Mouse (Mus musculus): ENCODE measurements at regions not wholly inside any gene's neighbourhood (a gene's known extent, or its start where the extent isn't known, plus 50 kb on each side); places are given as distances from the start of the nearest gene placed in this dataset.

- DNase-seq, result no peak
Measured at GRCm38 (mm10) chr1:88907766-88908463, 162.3 kb upstream of the Sh3bp4 start.

DNA sequence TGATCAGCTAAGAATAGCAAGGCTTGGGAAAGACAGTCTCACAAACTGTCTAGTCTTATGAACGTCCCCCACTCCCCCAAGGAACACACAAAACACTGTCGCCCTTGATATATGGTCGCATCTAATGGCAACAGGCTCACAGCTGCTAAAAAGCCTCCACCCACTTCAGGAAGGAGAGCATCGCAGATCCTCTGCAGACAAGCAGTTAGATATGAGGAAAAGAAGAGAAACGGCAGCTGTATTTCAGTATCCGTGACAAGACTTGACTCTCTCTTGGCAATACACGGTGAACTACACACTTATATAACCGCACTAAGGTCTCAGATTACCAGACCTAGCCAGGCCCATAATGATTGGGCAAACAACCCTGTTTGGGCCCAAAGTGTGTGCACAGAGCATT, 161.5 kb upstream of the Sh3bp4 start:
- DNase-seq, result no peak

DNA sequence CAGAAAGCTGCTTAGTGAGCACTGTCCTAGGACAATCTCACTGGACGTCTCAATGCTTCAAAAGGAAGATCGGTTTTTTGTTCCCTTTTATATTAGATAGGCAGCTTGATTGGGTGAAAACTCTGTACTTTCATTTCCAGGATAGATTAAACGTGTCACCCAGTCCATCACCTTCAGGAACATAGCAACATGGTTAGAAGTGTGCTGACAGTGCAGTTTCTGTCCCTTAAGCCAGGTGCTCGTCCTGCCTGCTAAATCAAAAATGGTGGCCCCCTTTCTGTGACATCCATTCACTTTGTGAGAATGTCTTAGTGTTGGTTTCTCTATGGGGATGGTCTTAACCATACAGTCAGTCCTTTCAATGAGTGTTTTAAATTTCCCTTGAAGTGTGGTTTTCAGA, 160.9 kb upstream of the Sh3bp4 start:
- DNase-seq, result no peak

DNA sequence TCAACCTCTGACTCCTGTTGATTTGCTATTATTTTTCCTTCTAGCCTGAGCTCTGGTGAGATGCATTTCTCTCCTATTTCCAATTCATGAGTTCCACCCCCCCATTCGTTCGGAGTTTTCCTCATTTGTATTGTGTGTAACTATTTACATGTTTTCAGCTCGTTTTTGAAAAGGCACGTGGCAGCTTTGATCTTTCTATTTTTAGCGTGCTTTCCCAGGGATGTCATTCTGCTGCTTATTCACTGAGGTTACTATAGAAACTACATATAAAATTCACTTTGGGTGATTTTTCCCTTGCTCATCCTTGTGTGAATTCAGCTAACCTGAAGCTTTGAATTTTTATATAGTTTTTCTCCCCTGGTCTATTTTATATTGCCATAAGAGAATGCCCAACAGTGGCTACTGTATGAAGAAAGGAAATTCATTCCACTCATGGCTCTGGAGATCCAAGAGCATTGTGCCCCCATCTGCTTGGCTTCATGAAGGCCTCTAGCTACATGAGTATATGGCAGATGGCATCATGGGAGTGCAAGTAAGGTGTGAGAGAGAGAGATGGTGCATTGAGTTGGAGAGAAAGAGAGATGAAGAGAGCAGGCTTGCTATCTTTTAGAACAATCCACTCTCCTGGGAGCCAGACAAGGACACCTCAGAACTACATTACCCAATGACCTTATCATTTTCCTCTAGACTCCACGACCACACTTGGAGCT, 160.2 kb upstream of the Sh3bp4 start:
- no peak for DNase-seq

GRCm38 (mm10) chr1:88911724-88912123, 158.5 kb upstream of the Sh3bp4 start:
- DNase-seq, result no peak

- DNase-seq, result no peak
Measured at GRCm38 (mm10) chr1:88916531-88917050, 153.6 kb upstream of the Sh3bp4 start.

- DNase-seq, result no peak
Measured at GRCm38 (mm10) chr1:88921401-88921800, 148.8 kb upstream of the Sh3bp4 start.

DNA sequence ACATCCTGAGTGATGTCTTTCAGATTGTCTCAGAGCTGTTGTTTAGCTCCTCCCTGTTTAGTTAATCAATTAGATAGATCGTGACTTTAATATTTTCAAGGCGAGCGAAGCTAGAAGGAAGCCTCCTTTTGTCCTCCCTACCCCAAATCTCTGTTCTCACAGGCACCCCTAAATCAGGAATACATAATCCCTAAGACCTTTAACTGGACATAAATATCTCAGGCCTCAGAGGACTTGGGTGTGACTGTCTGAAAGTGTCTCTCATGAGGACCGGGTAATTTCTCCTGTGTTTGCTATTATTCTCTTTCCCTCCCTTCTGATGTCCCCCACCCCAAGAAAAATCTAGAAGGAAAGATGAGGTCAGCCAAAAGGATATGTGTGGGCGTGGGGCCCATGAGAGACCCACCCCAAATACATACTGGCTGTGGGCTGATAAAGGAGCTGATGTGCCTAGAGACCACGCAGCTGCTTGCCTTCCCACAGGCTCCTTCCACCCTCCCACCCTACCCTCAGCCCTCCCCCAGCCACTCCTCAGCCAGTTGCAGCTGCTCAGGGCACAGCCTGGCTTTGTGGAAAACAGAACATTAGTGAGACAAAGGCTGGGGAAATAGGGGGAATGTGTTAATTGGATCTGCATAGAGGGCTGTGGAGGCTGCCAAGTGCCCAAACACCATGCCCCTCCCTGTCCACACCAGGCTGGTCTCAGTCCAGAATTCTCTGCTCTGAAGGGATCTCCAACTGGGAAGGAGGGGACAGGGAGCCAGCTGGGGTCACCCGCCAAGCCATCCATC, 146.2 kb upstream of the Sh3bp4 start:
- no peak for DNase-seq

DNA sequence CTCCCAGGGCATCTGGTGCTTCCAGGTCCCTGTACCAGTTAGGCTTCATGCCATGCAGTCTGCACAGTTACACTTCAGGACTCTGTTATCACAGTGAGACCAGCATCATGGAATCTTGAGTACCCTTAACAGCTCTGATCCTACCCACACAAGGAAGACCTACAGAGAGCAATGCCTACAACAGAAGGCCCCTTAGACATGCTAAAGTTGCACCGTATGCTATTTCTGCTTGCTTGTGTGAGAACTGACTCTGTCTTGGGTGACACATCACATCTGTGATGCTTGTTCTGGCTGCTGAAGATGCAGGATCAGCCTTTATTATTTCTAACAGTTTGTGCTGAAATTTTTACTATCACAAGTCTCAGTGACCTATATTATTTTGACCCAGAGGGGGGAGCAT, 135.0 kb upstream of the Sh3bp4 start:
- no peak for DNase-seq

DNA sequence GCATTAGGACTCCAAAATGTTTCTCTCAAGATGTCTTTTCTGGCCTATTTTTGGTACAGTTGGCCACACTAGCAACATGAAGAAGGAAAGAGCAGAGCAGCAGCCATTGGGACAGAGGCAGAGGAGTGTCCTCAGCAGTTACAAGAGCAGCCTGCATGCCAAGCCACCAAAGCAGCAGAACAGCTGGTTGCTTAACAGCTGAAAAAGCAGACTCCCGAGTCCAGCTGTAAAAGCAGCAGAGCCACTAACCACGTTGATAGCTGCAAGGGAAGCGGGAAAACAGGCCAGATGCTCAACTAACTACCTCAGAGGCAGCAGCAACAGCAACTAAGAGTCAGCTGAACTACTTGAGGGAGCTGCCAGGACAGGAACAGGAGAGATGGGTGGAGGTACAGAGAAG, 134.4 kb upstream of the Sh3bp4 start:
- no peak for DNase-seq

DNA sequence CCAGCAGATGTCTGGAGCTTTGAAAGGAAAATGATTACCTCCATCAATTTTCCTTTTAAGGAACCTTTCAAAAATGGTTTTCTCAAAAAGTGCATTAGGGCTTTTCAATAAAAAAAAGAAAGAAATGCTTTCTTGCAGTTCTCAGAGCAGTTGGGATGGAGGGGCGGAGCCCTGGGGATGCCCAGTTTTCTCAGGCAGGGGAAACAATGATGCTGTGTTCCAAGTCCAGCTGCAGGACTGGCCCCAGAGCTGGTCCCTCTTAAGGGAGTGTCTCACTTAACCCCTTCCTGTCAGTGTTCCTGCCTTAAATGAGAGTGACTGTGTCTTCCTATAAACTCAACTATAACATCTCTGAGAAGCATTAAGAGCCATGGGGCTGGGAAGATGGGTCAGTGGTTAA, 132.9 kb upstream of the Sh3bp4 start:
- DNase-seq, result no peak

- DNase-seq, result peak; percentile 54
Measured at GRCm38 (mm10) chr1:88938458-88938857, 131.8 kb upstream of the Sh3bp4 start.

GRCm38 (mm10) chr1:88943039-88943438, 127.2 kb upstream of the Sh3bp4 start:
- DNase-seq, result no peak

- DNase-seq, result no peak
Measured at GRCm38 (mm10) chr1:88945868-88946267, 124.3 kb upstream of the Sh3bp4 start.

DNA sequence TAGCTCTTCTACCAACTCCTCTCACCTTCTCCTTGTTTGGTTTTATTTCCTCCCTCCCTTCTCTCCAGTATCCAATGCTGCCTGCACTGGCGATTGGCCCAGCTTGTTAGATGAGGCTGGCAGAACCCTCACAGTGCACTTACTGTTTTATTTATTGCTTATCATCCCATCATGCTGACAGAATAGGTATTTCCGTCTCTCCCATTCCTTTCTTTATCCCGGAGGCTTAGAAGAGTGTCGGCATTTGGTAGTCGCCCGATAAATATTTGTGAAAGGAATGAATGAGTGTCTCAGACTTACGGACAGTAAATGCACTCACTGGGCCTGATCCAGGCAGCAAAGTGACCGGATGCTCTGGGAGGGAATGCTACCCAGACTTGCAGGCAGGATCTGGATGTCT, 123.8 kb upstream of the Sh3bp4 start:
- no peak for DNase-seq

DNA sequence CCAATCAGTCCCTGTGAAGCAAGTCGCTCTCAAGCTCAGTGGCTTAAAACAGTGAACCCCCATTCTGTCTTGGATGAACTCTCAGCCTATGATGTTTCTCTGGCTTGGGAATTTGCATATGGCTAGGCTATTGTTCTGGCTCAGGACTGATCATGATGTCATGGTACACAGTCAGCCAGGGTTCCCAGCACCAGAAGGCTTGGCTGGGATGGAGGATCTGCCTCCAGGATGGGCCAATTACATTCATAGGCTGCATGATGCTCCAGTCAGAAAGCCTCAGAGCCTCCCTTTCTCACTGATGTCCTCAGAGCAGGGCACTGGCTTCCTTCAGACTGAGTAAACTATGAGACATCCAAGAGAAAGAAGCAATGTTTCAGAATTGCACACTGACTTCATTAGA, 120.3 kb upstream of the Sh3bp4 start:
- DNase-seq, result no peak

DNA sequence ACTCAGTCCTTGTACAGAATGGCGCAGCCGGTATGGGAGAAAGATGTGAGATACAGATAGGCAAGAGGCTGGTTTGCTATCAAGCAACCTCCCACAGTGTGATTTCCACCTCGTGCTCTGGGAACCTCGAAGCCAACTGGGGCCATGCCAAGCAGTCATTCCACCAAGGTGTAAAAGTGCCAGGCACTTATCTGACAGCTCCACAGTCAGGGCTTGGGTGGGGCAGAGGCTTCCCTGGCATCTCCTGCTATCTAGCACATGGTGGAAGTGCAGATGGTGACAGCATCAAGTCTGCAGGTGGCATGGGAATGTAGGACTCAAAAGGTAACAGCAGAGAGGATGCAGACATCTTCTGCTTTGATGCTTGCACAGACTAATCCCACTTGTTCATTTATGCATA, 116.7 kb upstream of the Sh3bp4 start:
- no peak for DNase-seq

GRCm38 (mm10) chr1:88954784-88955183, 115.4 kb upstream of the Sh3bp4 start:
- no peak for DNase-seq

DNA sequence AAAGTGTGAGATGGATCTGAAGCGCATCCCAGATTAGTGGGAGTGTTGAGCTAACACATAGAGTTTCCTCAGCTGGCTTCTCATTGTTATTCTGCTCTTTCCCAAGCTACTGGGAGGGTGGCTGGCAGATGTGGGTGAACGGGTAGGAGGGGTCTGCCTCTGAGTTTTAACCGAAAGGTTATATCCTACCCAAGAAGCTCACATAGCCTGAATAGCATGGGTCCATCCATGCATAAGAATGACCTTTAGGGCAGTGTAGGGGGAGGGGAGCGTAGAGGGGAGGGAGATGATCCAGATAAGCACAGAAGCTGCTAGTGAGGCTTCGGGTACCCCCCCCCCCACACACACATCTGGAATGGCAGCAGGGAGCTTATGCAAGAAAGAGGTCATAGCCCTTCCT, 113.2 kb upstream of the Sh3bp4 start:
- no peak for DNase-seq

GRCm38 (mm10) chr1:88959715-88960114, 110.5 kb upstream of the Sh3bp4 start:
- DNase-seq, result no peak

DNA sequence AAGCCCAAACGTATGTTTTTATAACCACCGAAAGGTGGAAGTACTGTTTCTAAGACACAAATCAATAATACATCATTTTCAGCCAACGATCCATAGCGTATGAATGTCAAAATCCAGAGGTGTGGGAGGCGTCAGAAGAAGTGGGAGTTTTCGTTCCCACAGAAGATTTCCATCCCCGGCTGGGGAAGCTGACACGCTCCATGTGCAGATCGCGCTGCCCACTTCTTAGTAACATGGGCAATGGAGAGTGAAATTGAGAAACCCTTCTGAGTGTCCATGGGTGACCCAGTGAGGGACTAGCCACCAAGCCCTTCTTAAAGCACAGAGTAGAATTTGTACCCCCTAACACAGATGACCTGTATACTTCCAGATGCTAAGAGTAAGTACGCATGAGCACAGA, 110.1 kb upstream of the Sh3bp4 start:
- no peak for DNase-seq

DNA sequence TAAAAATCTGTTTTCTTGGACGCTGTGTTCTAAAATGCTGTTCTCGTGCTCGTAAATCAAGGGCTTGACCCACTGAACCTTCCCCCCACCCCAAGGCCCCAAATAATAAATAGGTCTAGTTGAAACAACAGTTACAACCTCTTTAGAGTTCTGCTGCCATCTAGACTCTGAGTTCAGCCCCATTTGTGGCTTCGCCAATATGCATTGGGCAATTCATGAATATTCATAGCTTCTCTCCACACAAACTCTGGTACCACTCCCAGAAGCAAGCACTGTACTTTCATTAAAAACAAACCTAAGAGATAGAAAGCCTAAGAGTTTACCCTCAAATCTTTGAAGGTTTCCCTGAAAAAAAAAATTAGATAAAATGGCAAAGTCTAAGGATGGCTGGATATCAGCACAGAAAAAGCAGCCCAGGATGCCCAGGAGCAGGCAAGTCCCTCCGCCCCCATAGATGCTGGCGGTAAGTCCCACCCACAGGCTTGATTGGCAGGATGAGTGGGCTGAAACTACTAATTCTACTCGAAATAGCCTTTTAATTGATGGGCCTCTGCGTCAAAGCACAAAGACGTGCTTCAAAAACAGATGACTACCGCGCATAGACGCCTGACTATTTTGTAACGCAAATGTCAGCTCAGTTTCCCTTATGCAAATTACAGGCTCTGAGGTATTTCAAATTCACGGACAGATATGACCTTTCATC, 106.0 kb upstream of the Sh3bp4 start:
- no peak for DNase-seq

GRCm38 (mm10) chr1:88966416-88966815, 103.8 kb upstream of the Sh3bp4 start:
- DNase-seq, result no peak

All from kidney, adult 18-20 months (tissue).